Mouse (Mus musculus): ENCODE results near the gene Gnb1l. TPM values are rescaled to one million over a fixed set of nuclear protein-coding genes. Genes with fewer than 3 reads are reported as not detected.

Gene Gnb1l
- polyA plus RNA-seq, 1 experiment from 2014 or later = 14.0 TPM

- H3K27me3 ChIP-seq (replicated peaks) = peaks cover 98% of the 10 kb centered on the region
- no peaks in the 10 kb centered on the region for H3K9me3 ChIP-seq
- no peak overlapping the region for H3K4me3 ChIP-seq (replicated peaks)
- no peak for ATAC-seq
- no peak overlapping the region for H3K9ac ChIP-seq
- no peak overlapping the region for H3K4me2 ChIP-seq (replicated peaks)
- 50% methylated on average over 10 of the region's 10 CpGs for WGBS
- no peaks in the 10 kb centered on the region for H3K36me3 ChIP-seq
- no peak overlapping the region for H3K27ac ChIP-seq
- peaks cover 46% of the 10 kb centered on the region for H3K4me1 ChIP-seq (replicated peaks)
These were observed 86.5 kb downstream of the Gnb1l start for GRCm38 (mm10) chr16:18584901-18585510.

- Histone ChIP-seq H3K27me3 (replicated peaks) (peaks cover 98% of the 10 kb centered on the region), H3K9me3 (no peaks in the 10 kb centered on the region), H3K4me1 (replicated peaks) (peaks cover 51% of the 10 kb centered on the region), H3K9ac (no peak overlapping the region), H3K27ac (no peak overlapping the region), H3K4me2 (replicated peaks) (peak overlapping the region; percentile 79; the same call in 1 of the 2 replicates), H3K4me3 (replicated peaks) (no peak overlapping the region), H3K36me3 (no peaks in the 10 kb centered on the region)
- ATAC-seq = no peak
- 32% methylated on average over 10 of the region's 10 CpGs for WGBS
These were observed 87.2 kb downstream of the Gnb1l start for GRCm38 (mm10) chr16:18585676-18586075.

GRCm38 (mm10) chr16:18586076-18586905 lies 87.8 kb downstream of the Gnb1l start:
- H3K27ac ChIP-seq = no peak overlapping the region
- H3K4me1 ChIP-seq (replicated peaks) = peaks cover 54% of the 10 kb centered on the region
- ATAC-seq = no peak
- peak overlapping the region; percentile 37 for H3K4me3 ChIP-seq (replicated peaks)
- WGBS = 4% methylated on average over 76 of the region's 83 CpGs
- no peak overlapping the region for H3K9ac ChIP-seq
- peaks cover 98% of the 10 kb centered on the region for H3K27me3 ChIP-seq (replicated peaks)
- H3K36me3 ChIP-seq = no peaks in the 10 kb centered on the region
- no peaks in the 10 kb centered on the region for H3K9me3 ChIP-seq
- peak overlapping the region; percentile 79 for H3K4me2 ChIP-seq (replicated peaks)

- H3K4me1 ChIP-seq (replicated peaks) = peaks cover 54% of the 10 kb centered on the region
- no peak for ATAC-seq
- H3K36me3 ChIP-seq = no peaks in the 10 kb centered on the region
- no peak overlapping the region for H3K27ac ChIP-seq
- peak overlapping the region; percentile 37 for H3K4me3 ChIP-seq (replicated peaks)
- H3K9ac ChIP-seq = no peak overlapping the region
- H3K9me3 ChIP-seq = no peaks in the 10 kb centered on the region
- peak overlapping the region; percentile 79 for H3K4me2 ChIP-seq (replicated peaks)
- H3K27me3 ChIP-seq (replicated peaks) = peaks cover 98% of the 10 kb centered on the region
- WGBS = 1% methylated on average over 40 of the region's 62 CpGs
These were observed 88.5 kb downstream of the Gnb1l start for GRCm38 (mm10) chr16:18586906-18587546.

- peak overlapping the region; percentile 22 for H3K4me3 ChIP-seq (replicated peaks)
- H3K4me1 ChIP-seq (replicated peaks) = peaks cover 47% of the 10 kb centered on the region
- 2% methylated on average over 57 of the region's 57 CpGs for WGBS
- peak overlapping the region; percentile 50 for H3K4me2 ChIP-seq (replicated peaks)
- 0 out of 2 replicates have a peak, but pooled peaks have one; percentile 9 for ATAC-seq
- peaks cover 94% of the 10 kb centered on the region for H3K27me3 ChIP-seq (replicated peaks)
- H3K27ac ChIP-seq = no peak overlapping the region
- H3K9me3 ChIP-seq = no peaks in the 10 kb centered on the region
- no peak overlapping the region for H3K9ac ChIP-seq
- H3K36me3 ChIP-seq = no peaks in the 10 kb centered on the region
These were observed 89.6 kb downstream of the Gnb1l start for GRCm38 (mm10) chr16:18587847-18588737.

- ATAC-seq = no peak
- WGBS = 11% methylated on average over 31 of the region's 31 CpGs
- H3K4me3 ChIP-seq (replicated peaks) = peak overlapping the region; percentile 22; the same call in 1 of the 2 replicates
- H3K36me3 ChIP-seq = no peaks in the 10 kb centered on the region
- peaks cover 47% of the 10 kb centered on the region for H3K4me1 ChIP-seq (replicated peaks)
- no peak overlapping the region for H3K27ac ChIP-seq
- 0 out of 2 replicates have a peak overlapping the region, but pooled peaks have one; percentile 50 for H3K4me2 ChIP-seq (replicated peaks)
- H3K9me3 ChIP-seq = no peaks in the 10 kb centered on the region
- H3K9ac ChIP-seq = no peak overlapping the region
- H3K27me3 ChIP-seq (replicated peaks) = peaks cover 94% of the 10 kb centered on the region
These were observed 90.2 kb downstream of the Gnb1l start for GRCm38 (mm10) chr16:18588738-18589055.

- H3K9me3 ChIP-seq = no peaks in the 10 kb centered on the region
- no peak overlapping the region for H3K27ac ChIP-seq
- 41% methylated on average over 9 of the region's 9 CpGs for WGBS
- peaks cover 47% of the 10 kb centered on the region for H3K4me1 ChIP-seq (replicated peaks)
- H3K27me3 ChIP-seq (replicated peaks) = peaks cover 91% of the 10 kb centered on the region
- no peak for ATAC-seq
- H3K4me3 ChIP-seq (replicated peaks) = no peak overlapping the region
- H3K9ac ChIP-seq = no peak overlapping the region
- no peak overlapping the region for H3K4me2 ChIP-seq (replicated peaks)
- H3K36me3 ChIP-seq = no peaks in the 10 kb centered on the region
These were observed 90.6 kb downstream of the Gnb1l start for GRCm38 (mm10) chr16:18589080-18589621.

GRCm38 (mm10) chr16:18589804-18590790 lies 91.6 kb downstream of the Gnb1l start, which contains the start of gene Tbx1:
Tbx1 (minus strand) TSS chr16:18590671.
- 0 out of 2 replicates have a peak within 1 kb of the TSS, but pooled peaks have one; percentile 11 for H3K9ac ChIP-seq
- peak within 1 kb of the TSS; percentile 77 for H3K4me2 ChIP-seq (replicated peaks)
- peaks cover 47% of the 10 kb centered on the region for H3K4me1 ChIP-seq (replicated peaks)
- peak; percentile 22; the same call in 1 of the 2 replicates for ATAC-seq
- peak within 1 kb of the TSS; percentile 33 for H3K4me3 ChIP-seq (replicated peaks)
- no peaks in the 10 kb centered on the region for H3K9me3 ChIP-seq
- 4% methylated on average over 48 of the region's 48 CpGs for WGBS
- peaks cover 82% of the 10 kb centered on the region for H3K27me3 ChIP-seq (replicated peaks)
- no peaks in the 10 kb centered on the region for H3K36me3 ChIP-seq
- H3K27ac ChIP-seq = no peak within 1 kb of the TSS

GRCm38 (mm10) chr16:18591047-18592018 lies 92.8 kb downstream of the Gnb1l start:
- Histone ChIP-seq H3K4me1 (replicated peaks) (peaks cover 39% of the 10 kb centered on the region), H3K4me3 (replicated peaks) (peak overlapping the region; percentile 26), H3K4me2 (replicated peaks) (peak overlapping the region; percentile 77), H3K9me3 (no peaks in the 10 kb centered on the region), H3K36me3 (no peaks in the 10 kb centered on the region), H3K9ac (0 out of 2 replicates have a peak overlapping the region, but pooled peaks have one; percentile 11), H3K27ac (no peak overlapping the region), H3K27me3 (replicated peaks) (peaks cover 69% of the 10 kb centered on the region)
- WGBS = 4% methylated on average over 59 of the region's 59 CpGs
- ATAC-seq = peak; percentile 42

- no peak for ATAC-seq
- Histone ChIP-seq H3K36me3 (no peaks in the 10 kb centered on the region), H3K4me3 (replicated peaks) (no peak overlapping the region), H3K4me2 (replicated peaks) (no peak overlapping the region), H3K27ac (no peak overlapping the region), H3K4me1 (replicated peaks) (peaks cover 18% of the 10 kb centered on the region), H3K9ac (no peak overlapping the region), H3K27me3 (replicated peaks) (peaks cover 45% of the 10 kb centered on the region), H3K9me3 (no peaks in the 10 kb centered on the region)
- WGBS = 81% methylated on average over 2 of the region's 2 CpGs
These were observed 95.4 kb downstream of the Gnb1l start for GRCm38 (mm10) chr16:18593930-18594329.
